Mouse (Mus musculus) megakaryocyte, embryonic 14.5 days (primary cell): ENCODE measurements at regions not wholly inside any gene's neighbourhood (a gene's known extent, or its start where the extent isn't known, plus 50 kb on each side); places are given as distances from the start of the nearest gene placed in this dataset.

Experiments used
- H3K27me3 ChIP-seq: replicated peaks from 2 replicates; pipeline ENCODE3; 2012; ENCODE audit warnings: inconsistent platforms
- H3K36me3 ChIP-seq: replicated peaks from 2 replicates; pipeline ENCODE3; 2012; ENCODE audit warnings: low read length, inconsistent platforms, mixed read lengths
- H3K4me1 ChIP-seq: 2 replicates; pipeline ENCODE4 v1.6.1; 2012; ENCODE audit warnings: inconsistent platforms
- H3K4me3 ChIP-seq: replicated peaks from 2 replicates; pipeline ENCODE3; 2012; ENCODE audit warnings: moderate library complexity, mild to moderate bottlenecking, inconsistent platforms
- H3K9me3 ChIP-seq: 2 replicates; pipeline ENCODE4 v1.6.1; 2012; ENCODE audit warnings: inconsistent platforms
- FLI1 ChIP-seq: IDR thresholded peaks from 2 replicates; pipeline ENCODE4 v1.6.1; 2012; ENCODE audit warnings: low read length, inconsistent platforms, mixed read lengths
- GATA1 ChIP-seq: IDR thresholded peaks from 3 replicates; pipeline ENCODE4 v1.6.1; 2012; ENCODE audit warnings: mixed read lengths, low read length, inconsistent platforms, borderline replicate concordance

GRCm38 (mm10) chr6:51283916-51284706 lies 148.4 kb upstream of the Nfe2l3 start:
- H3K4me3 ChIP-seq = no peak overlapping the region
- H3K36me3 ChIP-seq = no peaks in the 10 kb centered on the region
- H3K27me3 ChIP-seq = peaks cover 29% of the 10 kb centered on the region
- H3K9me3 ChIP-seq = no peaks in the 10 kb centered on the region
- no peaks in the 10 kb centered on the region for H3K4me1 ChIP-seq
- no peak for TF ChIP-seq FLI1
- TF ChIP-seq GATA1 = no peak

DNA sequence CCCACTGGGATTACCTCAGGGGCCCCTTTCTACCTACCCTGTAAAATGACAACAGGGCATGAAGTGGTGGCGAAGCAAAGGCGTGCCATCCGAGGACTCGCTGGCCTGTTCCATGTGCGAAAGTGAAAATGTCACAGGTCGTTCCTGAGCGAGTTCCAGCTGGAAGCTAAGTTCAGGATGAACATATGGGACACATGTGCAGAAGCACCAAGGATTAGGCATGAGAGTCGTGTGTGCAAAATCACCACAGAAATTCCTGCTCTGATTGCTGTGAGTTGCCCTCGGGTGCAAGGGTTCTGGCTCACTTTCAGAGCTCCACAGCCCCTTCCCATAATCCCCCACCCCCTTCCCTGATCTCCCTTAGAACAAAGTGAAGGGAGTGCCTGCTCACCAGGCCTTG lies 147.6 kb upstream of the Nfe2l3 start:
- Histone ChIP-seq H3K27me3 (peaks cover 29% of the 10 kb centered on the region), H3K9me3 (no peaks in the 10 kb centered on the region)

DNA sequence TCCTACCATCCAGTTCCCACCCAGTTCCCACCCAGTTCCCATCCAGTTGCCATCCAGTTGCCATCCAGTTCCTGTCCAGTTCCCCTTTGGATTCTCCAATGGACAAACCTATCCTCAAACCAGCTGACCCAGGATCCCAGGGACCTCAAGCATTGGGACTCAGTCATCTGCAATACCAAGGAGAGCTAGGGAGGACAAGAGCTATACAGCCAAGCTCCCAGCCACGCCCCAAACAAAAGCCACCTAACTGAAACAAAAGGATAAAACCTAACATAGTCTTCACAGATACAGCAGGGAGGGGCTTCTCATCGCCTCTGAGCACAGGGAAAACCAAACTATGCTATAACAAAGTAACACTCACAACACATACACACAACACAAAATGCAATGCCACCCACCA lies 145.6 kb upstream of the Nfe2l3 start:
- H3K4me3 ChIP-seq = no peak overlapping the region

More for the DNA sequence above, 147.6 kb upstream of the Nfe2l3 start:
- no peaks in the 10 kb centered on the region for H3K4me1 ChIP-seq
- H3K36me3 ChIP-seq = no peaks in the 10 kb centered on the region
- no peak overlapping the region for H3K4me3 ChIP-seq
- no peak for TF ChIP-seq FLI1
- no peak for TF ChIP-seq GATA1

DNA sequence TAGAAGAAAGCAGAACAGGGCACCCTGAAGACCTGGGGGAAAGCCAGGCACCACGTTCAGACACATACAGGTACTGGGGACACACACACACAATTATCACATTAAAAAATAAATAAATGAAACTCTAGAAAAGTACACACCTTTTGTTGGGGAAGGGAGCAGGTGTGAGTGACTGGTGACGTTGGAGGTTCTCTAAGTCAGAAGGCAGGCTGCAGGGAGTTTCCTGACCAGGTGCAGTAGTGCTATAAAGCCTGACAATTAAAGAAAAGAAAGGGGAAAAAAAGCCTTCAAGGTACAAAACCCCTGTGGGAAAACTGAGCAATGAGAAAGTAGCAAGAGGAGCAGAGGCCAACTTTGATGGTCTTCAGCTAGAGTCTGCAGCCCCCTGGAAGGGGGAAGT lies 145.1 kb upstream of the Nfe2l3 start:
- no peak for TF ChIP-seq GATA1
- no peak for TF ChIP-seq FLI1
- H3K36me3 ChIP-seq = no peaks in the 10 kb centered on the region
- no peaks in the 10 kb centered on the region for H3K4me1 ChIP-seq
- H3K9me3 ChIP-seq = no peaks in the 10 kb centered on the region
- no peak overlapping the region for H3K4me3 ChIP-seq
- peaks cover 25% of the 10 kb centered on the region for H3K27me3 ChIP-seq

More for the DNA sequence above, 145.6 kb upstream of the Nfe2l3 start:
- TF ChIP-seq GATA1 (no peak), FLI1 (no peak)
- Histone ChIP-seq H3K4me1 (no peaks in the 10 kb centered on the region), H3K36me3 (no peaks in the 10 kb centered on the region), H3K9me3 (no peaks in the 10 kb centered on the region), H3K27me3 (peaks cover 27% of the 10 kb centered on the region)

GRCm38 (mm10) chr6:51287807-51288206 lies 144.7 kb upstream of the Nfe2l3 start:
- H3K9me3 ChIP-seq = no peaks in the 10 kb centered on the region
- H3K27me3 ChIP-seq = peaks cover 24% of the 10 kb centered on the region
- no peak for TF ChIP-seq GATA1
- no peaks in the 10 kb centered on the region for H3K36me3 ChIP-seq
- no peak overlapping the region for H3K4me3 ChIP-seq
- H3K4me1 ChIP-seq = no peaks in the 10 kb centered on the region

GRCm38 (mm10) chr6:51288306-51289066 lies 144.0 kb upstream of the Nfe2l3 start:
- no peak for TF ChIP-seq FLI1
- TF ChIP-seq GATA1 = no peak
- Histone ChIP-seq H3K9me3 (no peaks in the 10 kb centered on the region), H3K27me3 (peaks cover 25% of the 10 kb centered on the region), H3K36me3 (no peaks in the 10 kb centered on the region), H3K4me1 (no peaks in the 10 kb centered on the region), H3K4me3 (no peak overlapping the region)

GRCm38 (mm10) chr6:51289067-51289725 lies 143.3 kb upstream of the Nfe2l3 start:
- Histone ChIP-seq H3K27me3 (peaks cover 25% of the 10 kb centered on the region), H3K9me3 (no peaks in the 10 kb centered on the region), H3K4me1 (no peaks in the 10 kb centered on the region), H3K36me3 (no peaks in the 10 kb centered on the region), H3K4me3 (no peak overlapping the region)
- no peak for TF ChIP-seq FLI1
- TF ChIP-seq GATA1 = no peak

DNA sequence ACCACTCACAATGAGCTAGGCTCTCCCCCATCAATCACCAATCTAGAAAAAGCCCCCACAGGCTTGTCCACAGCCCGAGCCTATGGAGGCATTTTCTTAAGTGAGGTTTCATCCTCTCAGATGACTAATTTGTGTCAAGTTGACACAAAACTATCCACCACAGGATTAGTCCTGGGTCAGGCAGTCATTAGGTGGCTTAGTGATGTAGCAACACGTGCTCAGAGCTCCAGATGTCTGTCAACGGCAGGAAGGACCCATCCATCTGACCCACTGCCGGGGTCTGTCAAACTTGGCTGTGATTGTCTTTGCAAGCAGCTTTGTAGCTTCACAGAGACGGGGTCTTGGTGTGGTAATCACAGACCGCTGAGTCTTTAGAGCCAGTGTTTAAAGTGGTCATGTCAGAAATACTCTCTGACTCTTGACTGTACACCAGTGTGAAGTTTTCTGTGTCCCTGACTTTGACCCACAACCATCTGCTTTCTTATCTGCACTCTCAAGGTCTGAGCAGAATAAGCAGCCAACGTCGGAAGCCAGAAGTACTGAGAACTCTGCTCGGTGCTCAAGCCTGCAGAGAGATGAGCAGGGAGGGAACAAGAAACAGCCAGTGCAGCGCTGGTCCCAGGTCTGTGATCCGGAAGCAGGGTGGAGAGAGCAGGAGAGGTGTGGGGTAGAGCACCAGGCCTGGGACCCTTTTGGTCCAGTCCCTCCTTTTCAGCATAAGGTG lies 131.6 kb upstream of the Nfe2l3 start:
- no peaks in the 10 kb centered on the region for H3K36me3 ChIP-seq
- no peaks in the 10 kb centered on the region for H3K4me1 ChIP-seq
- peaks cover 24% of the 10 kb centered on the region for H3K27me3 ChIP-seq
- peaks cover 17% of the 10 kb centered on the region for H3K9me3 ChIP-seq
- no peak overlapping the region for H3K4me3 ChIP-seq
- no peak for TF ChIP-seq GATA1
- TF ChIP-seq FLI1 = no peak

- no peak overlapping the region for H3K4me3 ChIP-seq
- peaks cover 17% of the 10 kb centered on the region for H3K9me3 ChIP-seq
- no peaks in the 10 kb centered on the region for H3K36me3 ChIP-seq
- peaks cover 24% of the 10 kb centered on the region for H3K27me3 ChIP-seq
- TF ChIP-seq FLI1 (no peak), GATA1 (no peak)
- no peaks in the 10 kb centered on the region for H3K4me1 ChIP-seq
Measured at GRCm38 (mm10) chr6:51301831-51302230, 130.6 kb upstream of the Nfe2l3 start.
